Mouse (Mus musculus) brain, embryonic 14.5 days (tissue): Measurements from ENCODE around the gene Gm28043.

Experiments used
- CTCF ChIP-seq: fragments of 200-500 bp; IDR thresholded peaks from 2 replicates; pipeline ENCODE4 v1.5.1; 2012; ENCODE audit warnings: inconsistent platforms, mild to moderate bottlenecking, moderate library complexity, borderline replicate concordance; ENCODE audit not compliant: insufficient read depth, insufficient read length; ENCODE audit errors: extremely low read depth
- POLR2A ChIP-seq: fragments of 200-500 bp; IDR thresholded peaks from 2 replicates; pipeline ENCODE4 v1.6.1; 2012; ENCODE audit warnings: mild to moderate bottlenecking, inconsistent platforms, borderline replicate concordance; ENCODE audit not compliant: poor library complexity, insufficient read depth, insufficient read length, severe bottlenecking; ENCODE audit errors: extremely low read depth

DNA sequence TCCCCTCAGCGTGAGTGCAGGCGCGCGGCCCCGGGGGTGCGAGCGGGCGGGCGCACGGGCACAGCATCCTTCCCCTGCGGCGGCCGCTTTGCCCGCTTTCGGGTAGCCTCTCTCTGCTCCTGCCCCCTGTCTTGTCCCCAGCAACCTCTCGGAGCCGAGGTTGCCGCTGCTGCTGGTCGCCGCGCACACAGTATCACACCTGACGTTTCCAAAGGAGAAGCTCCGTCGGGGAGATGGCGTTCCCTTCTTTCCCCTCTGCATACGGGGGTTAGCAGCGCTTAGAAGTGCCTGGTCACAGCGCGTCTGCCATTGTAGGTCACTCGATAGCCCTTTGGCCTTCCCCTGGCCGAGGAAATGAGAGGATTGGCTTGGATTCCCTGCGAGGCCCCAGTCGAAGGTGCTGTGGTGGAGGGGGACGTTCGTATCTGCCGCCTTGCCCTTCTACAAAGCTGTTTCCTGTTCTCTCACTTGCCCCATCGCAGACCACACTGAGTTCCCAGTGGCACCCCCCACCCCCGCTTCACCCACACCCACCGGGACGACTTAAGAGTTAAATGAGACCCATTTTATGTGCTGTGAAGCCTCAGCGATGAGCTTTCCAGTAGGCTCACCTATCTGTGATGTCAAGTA is 46.2 kb downstream of the Gm28043 start:
- no peak for TF ChIP-seq CTCF
- no peak for TF ChIP-seq POLR2A
